Mouse (Mus musculus) stomach, postnatal 0 days (tissue): Measurements from ENCODE around the gene H1f0. TPM values are rescaled to one million over a fixed set of nuclear protein-coding genes. Genes with fewer than 3 reads are reported as not detected.

ENCODE experiments used
- ATAC-seq: fragments of 200-750 bp; cut with Nextera tagmentation; 2 replicates; pipeline ENCODE4 v1.8.0; 2017; ENCODE audit not compliant: low FRiP score, low TSS enrichment
- DNase-seq: peaks from one replicate; pipeline ENCODE4 v3.0.0-alpha.2; 2016; ENCODE audit warnings: low spot score
- H3K27ac ChIP-seq: fragments of 300-500 bp; sonication (generic); replicated peaks from 2 replicates; pipeline ENCODE4 v1.5.1; 2014; ENCODE audit warnings: mild to moderate bottlenecking, control low read depth
- H3K27me3 ChIP-seq: fragments of 300-500 bp; sonication (generic); 2 replicates; pipeline ENCODE4 v1.6.1; 2014; ENCODE audit warnings: low read length; ENCODE audit not compliant: control insufficient read depth, insufficient read depth
- H3K36me3 ChIP-seq: fragments of 300-500 bp; sonication (generic); 2 replicates; pipeline ENCODE4 v1.6.1; 2014; ENCODE audit warnings: low read length, mixed read lengths; ENCODE audit not compliant: control insufficient read depth, insufficient read depth
- H3K4me1 ChIP-seq: fragments of 300-500 bp; sonication (generic); replicated peaks from 2 replicates; pipeline ENCODE4 v1.6.1; 2014; ENCODE audit warnings: antibody characterized with exemption; ENCODE audit not compliant: control insufficient read depth, insufficient read depth
- H3K4me2 ChIP-seq: fragments of 300-500 bp; sonication (generic); replicated peaks from 2 replicates; pipeline ENCODE4 v1.6.1; 2014; ENCODE audit warnings: low read depth, mild to moderate bottlenecking, control low read depth, moderate library complexity
- H3K4me3 ChIP-seq: fragments of 300-500 bp; sonication (generic); 2 replicates; pipeline ENCODE4 v1.5.1; 2014; ENCODE audit warnings: low read depth, low read length, control low read depth
- H3K9ac ChIP-seq: fragments of 300-500 bp; sonication (generic); 2 replicates; pipeline ENCODE4 v1.6.1; 2014; ENCODE audit warnings: mild to moderate bottlenecking, low read length, control low read depth, mixed read lengths
- H3K9me3 ChIP-seq: fragments of 300-500 bp; sonication (generic); 2 replicates; pipeline ENCODE4 v1.6.1; 2016; ENCODE audit warnings: low read length; ENCODE audit not compliant: control insufficient read depth
- CTCF ChIP-seq: IDR thresholded peaks from 2 replicates; pipeline ENCODE4 v1.5.1; 2016; ENCODE audit warnings: antibody characterized with exemption, low read depth, mild to moderate bottlenecking, moderate library complexity
- EP300 ChIP-seq: optimal IDR thresholded peaks from 2 replicates; pipeline ENCODE3; 2016; ENCODE audit warnings: antibody characterized with exemption
- WGBS: fragments of 180-500 bp; shearing (Covaris S2); extraction: QIAGEN DNeasy Blood & Tissue Kit; methylation state at CpG from one replicate; pipeline ENCODE4 v1.1.7; 2014; 5-methylcytosine and 5-hydroxymethylcytosine counted together
- microRNA-seq: library from miRNA; unstranded; fragments of <30 nt; microRNA quantifications from one replicate; pipeline ENCODE4, GENCODE M21; 2016
- polyA plus RNA-seq: library from polyadenylated mRNA; unstranded; fragments of >200 nt; fragmentation: Nextera tagmentation; extraction: Ambion mirVana; gene quantifications from 2 replicates; pipeline ENCODE4 v1.2.1, GENCODE M21; 2015

The H1f0 gene
- polyA plus RNA-seq, 1 experiment from 2014 or later, result 285 TPM

- H3K4me3 ChIP-seq, result peak overlapping the region; percentile 89
- H3K36me3 ChIP-seq, result peaks cover 15% of the 10 kb centered on the region
- ATAC-seq (no peak), DNase-seq (no peak)
- H3K27ac ChIP-seq, result peak overlapping the region; percentile 83
- peak overlapping the region; percentile 75 for H3K4me2 ChIP-seq
- H3K27me3 ChIP-seq, result no peaks in the 10 kb centered on the region
- TF ChIP-seq EP300, result no peak
- no peak for TF ChIP-seq CTCF
- no peaks in the 10 kb centered on the region for H3K9me3 ChIP-seq
- peak overlapping the region; percentile 84 for H3K9ac ChIP-seq
- no peaks in the 10 kb centered on the region for H3K4me1 ChIP-seq
- WGBS, result 26% methylated on average over 15 of the region's 15 CpGs
Observed at GRCm38 (mm10) chr15:79075658-79076365, 47.6 kb downstream of the H1f0 start.

DNA sequence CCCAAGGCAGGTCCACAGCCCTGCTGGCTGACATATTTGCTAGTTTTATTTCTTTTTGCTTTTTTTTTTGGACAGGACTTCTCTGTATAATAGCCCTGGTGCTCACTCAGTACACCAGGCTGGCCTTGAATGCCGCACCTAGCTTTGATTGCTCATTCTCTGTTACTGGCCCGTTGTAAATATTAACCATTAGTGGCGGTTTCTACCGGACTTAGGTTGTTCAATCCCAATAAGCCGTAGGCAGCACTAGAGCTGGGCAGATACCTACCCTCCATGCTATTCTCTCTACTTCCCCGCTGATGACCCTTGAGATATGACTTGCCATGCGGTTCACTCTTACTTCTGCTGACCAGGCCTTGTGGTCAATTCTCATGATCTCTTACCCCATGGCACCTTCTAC, 51.3 kb downstream of the H1f0 start:
- ATAC-seq (no peak), DNase-seq (no peak)
- Histone ChIP-seq H3K27me3 (no peaks in the 10 kb centered on the region), H3K4me1 (no peaks in the 10 kb centered on the region), H3K4me3 (no peak overlapping the region), H3K27ac (no peak overlapping the region), H3K9me3 (no peaks in the 10 kb centered on the region), H3K36me3 (peaks cover 43% of the 10 kb centered on the region), H3K9ac (no peak overlapping the region), H3K4me2 (no peak overlapping the region)
- WGBS, result 95% methylated on average over 7 of the region's 7 CpGs
- TF ChIP-seq CTCF, result no peak
- TF ChIP-seq EP300, result no peak

Small RNAs within 50 kb of the gene (microRNA-seq; reads per million reads assigned to microRNA genes)
- gene Mir6956, result 1.6 reads per million

Other genes starting within 250 kb of the H1f0 start
- gene Card10, start 225.4 kb upstream of the H1f0 start, polyA plus RNA-seq, result 2.4 and 2.8 TPM in 2 replicates
- gene Cdc42ep1, start 185.8 kb upstream of the H1f0 start, polyA plus RNA-seq, result 37.7 and 45.4 TPM in 2 replicates
- gene Lgals2, start 172.9 kb upstream of the H1f0 start, polyA plus RNA-seq, result 39.4 and 39.5 TPM in 2 replicates
- 35.6 and 39.3 TPM in 2 replicates for gene Gga1, start 151.3 kb upstream of the H1f0 start, polyA plus RNA-seq
- gene Gm49510, start 128.8 kb upstream of the H1f0 start, polyA plus RNA-seq, result 0.27 and 0.28 TPM in 2 replicates
- 22.7 and 27.4 TPM in 2 replicates for gene Sh3bp1, start 128.7 kb upstream of the H1f0 start, polyA plus RNA-seq
- gene Pdxp, start 114.5 kb upstream of the H1f0 start, polyA plus RNA-seq, result 4.1 and 4.3 TPM in 2 replicates
- gene Lgals1, start 101.7 kb upstream of the H1f0 start, polyA plus RNA-seq, result 1,326 and 1,632 TPM in 2 replicates
- gene Nol12, start 93.5 kb upstream of the H1f0 start, polyA plus RNA-seq, result 32.3 and 36.4 TPM in 2 replicates
- gene Triobp, start 80.7 kb upstream of the H1f0 start, polyA plus RNA-seq, result 22.4 and 30.6 TPM in 2 replicates
- 0.31 and 0.34 TPM in 2 replicates for gene Galr3, start 13.4 kb downstream of the H1f0 start, polyA plus RNA-seq
- 27.1 and 28.0 TPM in 2 replicates for gene Ankrd54, start 34.4 kb downstream of the H1f0 start, polyA plus RNA-seq
- gene Eif3l, start 46.7 kb downstream of the H1f0 start, polyA plus RNA-seq, result 132 and 135 TPM in 2 replicates
- 7.0 and 7.8 TPM in 2 replicates for gene Micall1, start 80.4 kb downstream of the H1f0 start, polyA plus RNA-seq
- 308 and 320 TPM in 2 replicates for gene Polr2f, start 112.6 kb downstream of the H1f0 start, polyA plus RNA-seq
- gene 1700088E04Rik, start 112.8 kb downstream of the H1f0 start, polyA plus RNA-seq, result 6.4 and 7.9 TPM in 2 replicates
- 3.6 and 3.9 TPM in 2 replicates for gene Sox10, start 136.8 kb downstream of the H1f0 start, polyA plus RNA-seq
- gene Pick1, start 200.7 kb downstream of the H1f0 start, polyA plus RNA-seq, result 25.7 and 26.7 TPM in 2 replicates
- 0.23 and 0.27 TPM in 2 replicates for gene Gm49486, start 200.9 kb downstream of the H1f0 start, polyA plus RNA-seq
- 0.10 and 0.12 TPM in 2 replicates for gene Slc16a8, start 226.3 kb downstream of the H1f0 start, polyA plus RNA-seq